Mouse (Mus musculus): ENCODE results near the gene Bcdin3d. TPM values are rescaled to one million over a fixed set of nuclear protein-coding genes. Genes with fewer than 3 reads are reported as not detected.

The Bcdin3d gene
- polyA plus RNA-seq, 1 experiment, result 15.1 TPM

DNA sequence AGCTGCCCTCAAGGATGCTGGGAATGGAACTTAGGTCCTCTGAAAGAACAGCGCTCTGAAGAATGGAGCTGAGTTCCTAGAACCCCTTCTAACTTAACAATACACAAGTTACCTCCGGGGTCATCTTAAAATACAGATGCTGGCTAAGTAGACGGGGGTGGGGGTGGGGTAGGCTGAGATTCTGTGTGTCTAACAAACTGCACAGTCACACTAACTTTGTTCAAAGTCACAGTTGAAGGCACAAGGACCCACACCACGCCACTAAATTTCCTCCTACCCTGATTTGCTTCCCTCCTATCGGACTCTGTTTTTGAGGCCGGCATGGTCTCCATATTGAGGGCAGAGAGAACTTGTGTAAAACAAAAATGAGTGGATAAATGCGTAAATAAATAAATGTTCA is 1.6 kb downstream of the Bcdin3d start:
- DNase-seq (ENCODE audit: low read depth), result no peak
- TF ChIP-seq CTCF (IDR thresholded peaks at IDR 0.05; ENCODE audit: borderline replicate concordance, extremely low read depth, insufficient read depth, insufficient read length), result no peak
- no peak for TF ChIP-seq POLR2A (IDR thresholded peaks at IDR 0.05; ENCODE audit: borderline replicate concordance, extremely low read depth, insufficient read depth, insufficient read length, poor library complexity, severe bottlenecking)

DNA sequence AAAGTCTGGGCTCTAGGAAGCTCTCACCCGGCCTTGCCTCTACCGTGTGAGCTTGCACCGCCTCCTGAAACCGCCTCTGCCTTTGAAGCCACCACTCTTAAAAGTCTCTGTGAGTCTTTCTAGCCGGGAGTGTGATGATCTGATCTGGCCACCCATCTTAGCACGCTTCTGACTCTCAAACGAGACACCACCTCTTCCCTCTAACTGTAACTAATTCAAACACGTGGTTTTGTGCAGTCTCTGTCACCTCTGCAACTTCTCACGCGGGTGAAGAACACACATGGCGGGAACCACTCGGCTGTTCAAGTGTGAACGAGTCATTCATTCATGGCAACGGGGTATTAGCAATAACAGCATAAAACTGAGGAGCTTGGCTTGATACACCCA is 2.9 kb downstream of the Bcdin3d start:
- no peak for DNase-seq (ENCODE audit: low read depth)
- no peak for TF ChIP-seq POLR2A (IDR thresholded peaks at IDR 0.05; ENCODE audit: borderline replicate concordance, extremely low read depth, insufficient read depth, insufficient read length, poor library complexity, severe bottlenecking)
- TF ChIP-seq CTCF (IDR thresholded peaks at IDR 0.05; ENCODE audit: borderline replicate concordance, extremely low read depth, insufficient read depth, insufficient read length), result no peak

DNA sequence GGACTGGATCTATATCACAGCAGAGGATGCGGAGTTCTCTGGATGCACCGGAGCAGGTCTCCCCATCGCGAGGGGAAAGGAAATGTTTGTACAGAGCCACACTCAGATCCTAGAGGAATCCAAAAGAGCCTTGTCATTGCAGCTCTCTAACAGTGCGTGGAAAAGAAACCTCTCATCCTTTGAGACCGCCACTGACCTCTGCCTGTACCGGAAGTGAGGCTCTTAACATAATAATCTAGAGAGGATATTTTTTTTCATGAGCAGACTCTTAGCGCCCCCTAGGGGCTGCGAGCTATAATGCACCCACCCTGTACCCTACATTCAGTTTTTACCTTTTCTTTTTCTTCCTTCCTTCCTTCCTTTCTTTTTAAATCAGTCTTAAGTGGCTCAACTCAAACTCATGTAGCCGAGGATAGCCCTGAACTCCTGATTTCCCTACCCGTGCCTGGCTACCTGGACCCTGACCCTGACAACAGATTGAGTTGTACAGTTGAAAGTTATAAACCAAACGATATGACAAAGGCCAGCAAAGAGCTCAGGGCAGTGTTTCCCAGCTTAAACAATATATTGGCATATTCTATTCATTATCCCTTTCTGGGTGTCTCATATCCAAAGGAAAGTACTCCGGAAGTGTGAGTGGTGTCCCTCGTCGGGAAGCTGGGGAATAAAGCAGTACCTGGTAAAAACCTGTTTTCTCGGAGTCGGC is 3.4 kb downstream of the Bcdin3d start:
- peak; percentile 56 for DNase-seq (ENCODE audit: low read depth)
- TF ChIP-seq POLR2A (IDR thresholded peaks at IDR 0.05; ENCODE audit: borderline replicate concordance, extremely low read depth, insufficient read depth, insufficient read length, poor library complexity, severe bottlenecking), result no peak
- TF ChIP-seq CTCF (IDR thresholded peaks at IDR 0.05; ENCODE audit: borderline replicate concordance, extremely low read depth, insufficient read depth, insufficient read length), result peak; percentile 65; the same call in 1 of the 2 replicates

DNA sequence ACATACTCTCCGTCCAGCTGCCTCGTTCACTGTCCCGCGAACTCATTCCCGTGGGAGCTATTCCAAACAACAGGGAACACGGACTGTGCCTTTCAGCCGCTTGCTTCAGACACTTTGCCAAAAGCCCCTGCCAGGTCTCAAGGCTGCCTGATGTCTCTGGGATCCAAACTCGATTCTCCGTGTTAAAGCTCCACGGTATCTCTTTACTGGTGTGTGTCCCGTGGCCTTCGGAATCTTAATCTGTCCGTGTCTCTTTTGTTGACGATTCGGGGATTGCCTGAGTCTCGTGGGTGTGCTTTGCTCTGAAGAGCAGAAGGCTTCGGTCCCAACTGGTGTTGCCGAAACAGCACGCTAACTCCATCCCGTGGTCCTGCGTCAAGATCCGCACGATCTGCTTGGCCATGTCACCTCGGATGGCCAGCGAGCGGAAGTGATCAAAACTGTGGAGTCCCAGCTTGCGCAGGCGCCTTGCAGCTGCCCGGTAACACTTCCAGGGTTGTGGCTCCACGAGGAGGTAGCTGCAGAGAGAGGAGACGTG is 4.2 kb downstream of the Bcdin3d start:
- no peak for TF ChIP-seq POLR2A (IDR thresholded peaks at IDR 0.05; ENCODE audit: borderline replicate concordance, extremely low read depth, insufficient read depth, insufficient read length, poor library complexity, severe bottlenecking)
- no peak for TF ChIP-seq CTCF (IDR thresholded peaks at IDR 0.05; ENCODE audit: borderline replicate concordance, extremely low read depth, insufficient read depth, insufficient read length)
- no peak for DNase-seq (ENCODE audit: low read depth)

DNA sequence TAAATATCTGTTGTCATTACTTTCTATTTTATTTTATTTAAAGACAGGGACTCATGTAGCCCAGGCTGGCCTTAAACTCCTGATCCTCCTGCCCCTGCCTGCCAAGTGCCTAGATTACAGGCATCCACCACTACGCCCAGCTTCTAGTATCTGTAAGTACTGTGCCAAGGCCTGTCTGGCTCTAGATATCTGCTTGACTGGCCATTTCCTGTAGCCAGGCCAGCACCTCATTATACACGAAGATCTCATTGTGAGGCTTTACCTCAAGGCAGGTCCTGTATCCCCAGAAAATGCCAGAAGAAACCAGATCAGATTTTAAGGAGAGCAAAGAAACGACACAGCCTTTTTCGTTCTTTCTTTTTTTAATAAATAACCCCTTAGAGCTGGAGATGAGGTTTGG is 4.8 kb downstream of the Bcdin3d start:
- TF ChIP-seq CTCF (IDR thresholded peaks at IDR 0.05; ENCODE audit: borderline replicate concordance, extremely low read depth, insufficient read depth, insufficient read length), result no peak
- no peak for TF ChIP-seq POLR2A (IDR thresholded peaks at IDR 0.05; ENCODE audit: borderline replicate concordance, extremely low read depth, insufficient read depth, insufficient read length, poor library complexity, severe bottlenecking)
- no peak for DNase-seq (ENCODE audit: low read depth)

DNA sequence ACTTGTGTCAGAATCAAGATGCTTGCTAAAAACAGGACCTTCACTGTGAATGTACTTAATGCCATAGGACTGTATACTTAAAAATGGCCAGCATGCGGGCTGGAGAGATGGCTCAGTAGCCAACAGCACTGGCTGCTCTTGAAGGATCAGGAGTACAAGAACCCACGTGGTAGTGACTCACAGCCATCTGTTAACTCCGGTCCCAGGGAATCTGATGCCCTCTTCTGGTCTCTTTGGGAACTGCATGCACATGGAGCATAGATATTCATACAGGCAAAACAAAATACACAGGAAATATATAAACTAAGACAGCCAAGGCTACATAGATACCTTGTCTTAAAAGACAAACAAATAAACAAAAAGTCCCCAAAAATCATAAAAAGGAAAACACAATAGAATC is 5.5 kb downstream of the Bcdin3d start:
- DNase-seq (ENCODE audit: low read depth), result peak; percentile 79
- TF ChIP-seq CTCF (IDR thresholded peaks at IDR 0.05; ENCODE audit: borderline replicate concordance, extremely low read depth, insufficient read depth, insufficient read length), result peak; percentile 69
- TF ChIP-seq POLR2A (IDR thresholded peaks at IDR 0.05; ENCODE audit: borderline replicate concordance, extremely low read depth, insufficient read depth, insufficient read length, poor library complexity, severe bottlenecking), result no peak

DNA sequence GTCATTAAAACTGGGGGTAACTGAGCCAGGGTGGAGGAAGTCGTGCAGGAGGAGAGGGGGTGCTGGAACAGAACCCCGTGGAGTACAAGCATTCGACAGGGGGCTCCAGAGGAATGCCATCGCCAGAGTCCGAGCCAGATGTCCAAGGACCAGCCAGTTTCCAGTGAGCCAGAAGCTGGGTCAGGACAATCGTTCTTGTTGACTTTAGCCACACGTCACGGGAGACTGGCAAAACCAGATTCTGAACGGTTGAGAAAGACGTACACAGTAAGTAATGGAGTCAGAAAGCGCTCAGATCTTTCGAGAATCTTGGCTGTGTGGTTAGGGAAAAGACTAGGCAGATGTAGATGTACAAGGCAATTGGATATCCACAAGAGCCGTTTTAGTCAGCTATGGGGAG is 11.3 kb downstream of the Bcdin3d start:
- TF ChIP-seq POLR2A (IDR thresholded peaks at IDR 0.05; ENCODE audit: borderline replicate concordance, extremely low read depth, insufficient read depth, insufficient read length, poor library complexity, severe bottlenecking) (no peak), CTCF (IDR thresholded peaks at IDR 0.05; ENCODE audit: borderline replicate concordance, extremely low read depth, insufficient read depth, insufficient read length) (no peak)
- DNase-seq (ENCODE audit: low read depth), result no peak

DNA sequence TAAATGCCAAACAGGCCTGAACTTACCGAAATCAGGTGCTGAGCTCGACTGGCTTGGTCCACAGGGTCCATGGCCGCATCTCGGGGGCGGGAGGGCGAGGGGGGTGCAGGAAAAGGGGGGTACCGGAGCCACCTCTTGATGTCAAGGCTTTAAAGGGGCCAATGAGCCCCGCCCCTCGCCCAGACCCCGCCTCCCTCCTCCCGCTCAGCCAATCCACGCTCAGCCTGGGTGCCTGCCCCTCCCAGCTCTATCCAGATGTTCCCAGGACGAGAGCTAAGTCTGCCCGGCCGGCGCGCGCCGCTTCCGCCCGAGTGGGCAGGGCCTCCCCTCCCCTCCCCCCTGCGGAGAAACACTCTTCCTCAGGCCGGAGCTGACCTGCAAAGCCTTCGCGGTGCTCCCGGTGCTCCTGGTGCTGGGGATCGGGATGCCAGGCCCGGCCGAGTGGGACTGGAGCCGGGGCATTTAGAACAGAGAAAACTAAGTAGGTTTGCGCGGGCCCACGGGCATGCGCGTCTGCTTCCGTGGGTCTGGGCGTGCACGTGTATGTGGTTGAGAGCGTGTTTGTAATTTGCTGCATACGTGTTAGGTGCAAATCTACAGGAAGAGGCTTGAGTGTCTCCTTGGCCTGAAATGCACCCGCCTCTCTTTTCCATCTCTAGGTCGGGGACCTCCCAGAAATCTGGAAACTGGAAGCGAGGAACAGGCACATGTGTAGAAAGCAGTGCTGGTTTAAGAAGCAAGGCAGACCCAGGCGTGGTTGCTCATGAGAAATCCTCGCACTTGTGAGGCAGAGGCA is 16.7 kb downstream of the Bcdin3d start, which contains the start of gene Nckap5l:
Nckap5l (minus strand) TSS at position 143 of the 796 bp plus-strand sequence.
- DNase-seq (ENCODE audit: low read depth), result peak; percentile 97
- TF ChIP-seq POLR2A (IDR thresholded peaks at IDR 0.05; ENCODE audit: borderline replicate concordance, extremely low read depth, insufficient read depth, insufficient read length, poor library complexity, severe bottlenecking) (peak; percentile 41; the same call in 1 of the 2 replicates), CTCF (IDR thresholded peaks at IDR 0.05; ENCODE audit: borderline replicate concordance, extremely low read depth, insufficient read depth, insufficient read length) (no peak)

DNA sequence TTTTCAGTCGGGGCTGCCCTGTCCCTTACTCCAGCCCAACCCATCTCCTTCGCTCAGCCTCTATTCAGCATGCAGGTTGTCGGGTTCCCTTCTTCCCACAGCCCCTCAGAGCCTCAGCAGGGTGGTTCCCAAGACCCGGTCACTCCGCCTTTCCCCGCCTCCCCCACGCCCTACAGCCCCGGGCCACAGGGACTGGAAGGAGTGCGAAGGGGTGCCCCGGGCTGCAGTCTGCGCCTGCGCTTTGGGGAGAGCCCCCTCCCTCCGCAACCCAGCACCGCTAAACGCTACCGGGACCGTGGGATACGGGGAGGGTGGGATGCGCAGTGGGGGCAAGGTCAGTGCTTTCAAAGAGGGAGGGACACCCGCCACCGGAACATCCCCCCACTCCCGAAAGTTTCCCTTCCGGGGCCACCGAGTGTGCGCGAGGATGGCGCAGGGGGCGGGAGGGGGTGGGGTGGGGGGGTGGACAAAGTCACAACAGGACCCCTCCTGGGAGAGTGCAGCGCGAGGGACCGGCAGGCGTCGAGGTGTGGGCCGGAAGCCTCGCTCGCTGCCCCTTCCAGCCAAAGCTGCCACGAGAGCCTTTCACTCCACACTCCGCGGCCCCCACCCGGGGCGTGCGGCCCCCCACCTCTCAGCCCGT is 17.4 kb downstream of the Bcdin3d start:
- no peak for TF ChIP-seq CTCF (IDR thresholded peaks at IDR 0.05; ENCODE audit: borderline replicate concordance, extremely low read depth, insufficient read depth, insufficient read length)
- no peak for TF ChIP-seq POLR2A (IDR thresholded peaks at IDR 0.05; ENCODE audit: borderline replicate concordance, extremely low read depth, insufficient read depth, insufficient read length, poor library complexity, severe bottlenecking)

DNA sequence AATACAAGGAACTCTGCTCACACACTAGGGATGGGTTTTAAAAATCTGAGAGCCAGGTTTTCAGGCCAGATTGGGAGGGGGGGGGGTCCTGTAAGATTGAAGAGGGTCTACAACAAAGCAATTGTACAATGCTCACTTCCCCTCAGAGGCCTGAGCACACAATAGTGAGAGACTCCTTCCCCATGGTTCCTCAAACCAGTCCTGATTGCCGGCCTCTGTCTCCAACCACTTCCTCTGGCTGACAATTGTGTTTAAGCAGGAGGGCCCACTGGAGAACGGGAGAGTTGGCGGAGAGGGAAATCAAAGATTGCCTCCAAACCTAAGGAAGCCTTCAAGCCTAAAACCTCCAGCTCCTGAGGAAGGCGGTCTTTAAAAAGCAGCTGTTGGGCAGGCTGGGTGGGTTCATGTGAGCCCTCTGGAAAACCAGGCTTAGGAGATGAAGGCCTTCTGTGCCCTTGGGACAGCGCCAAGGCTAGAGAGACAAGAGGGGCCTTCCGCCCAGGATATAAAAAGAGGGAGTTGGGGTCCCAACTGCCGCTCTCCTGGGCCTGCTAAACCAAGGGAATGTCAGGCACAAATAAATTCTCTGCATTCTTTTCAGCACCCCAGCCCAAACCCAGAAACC is 18.1 kb downstream of the Bcdin3d start:
- DNase-seq (ENCODE audit: low read depth), result peak; percentile 69
- no peak for TF ChIP-seq POLR2A (IDR thresholded peaks at IDR 0.05; ENCODE audit: borderline replicate concordance, extremely low read depth, insufficient read depth, insufficient read length, poor library complexity, severe bottlenecking)
- no peak for TF ChIP-seq CTCF (IDR thresholded peaks at IDR 0.05; ENCODE audit: borderline replicate concordance, extremely low read depth, insufficient read depth, insufficient read length)

More for the DNA sequence above, 17.4 kb downstream of the Bcdin3d start:
- peak; percentile 82 for DNase-seq (ENCODE audit: low read depth)

Measured in brain, embryonic 14.5 days (tissue).